Mouse (Mus musculus): ENCODE measurements around the gene Cd81. TPM values are rescaled to one million over a fixed set of nuclear protein-coding genes. Genes with fewer than 3 reads are reported as not detected.

Cd81 gene
- polyA plus RNA-seq, 1 experiment from 2014 or later: 332 TPM

- H3K27me3 ChIP-seq: peaks cover 60% of the 10 kb centered on the region
- no peak for ATAC-seq (ENCODE audit: insufficient number of reproducible peaks, insufficient read depth, low FRiP score, low TSS enrichment)
- WGBS: 19% methylated on average over 3 of the region's 3 CpGs
Measured at GRCm38 (mm10) chr7:143108996-143109660, 56.6 kb downstream of the Cd81 start.

GRCm38 (mm10) chr7:143109696-143110095 lies 57.2 kb downstream of the Cd81 start:
- Histone ChIP-seq H3K4me3 (no peak overlapping the region), H3K4me1 (peaks cover 15% of the 10 kb centered on the region), H3K36me3 (no peaks in the 10 kb centered on the region), H3K4me2 (replicated peaks) (no peak overlapping the region), H3K9ac (no peak overlapping the region), H3K27me3 (peaks cover 57% of the 10 kb centered on the region), H3K9me3 (peaks cover 2% of the 10 kb centered on the region; the same call in 1 of the 2 replicates), H3K27ac (no peak overlapping the region)
- ATAC-seq (ENCODE audit: insufficient number of reproducible peaks, insufficient read depth, low FRiP score, low TSS enrichment): no peak
- 35% methylated on average over 2 of the region's 3 CpGs for WGBS

More at GRCm38 (mm10) chr7:143108996-143109660, 56.6 kb downstream of the Cd81 start:
- H3K27ac ChIP-seq: no peak overlapping the region
- H3K9ac ChIP-seq: no peak overlapping the region
- H3K4me3 ChIP-seq: no peak overlapping the region
- H3K4me2 ChIP-seq (replicated peaks): no peak overlapping the region
- peaks cover 1% of the 10 kb centered on the region; the same call in 1 of the 2 replicates for H3K9me3 ChIP-seq
- no peaks in the 10 kb centered on the region for H3K36me3 ChIP-seq
- peaks cover 15% of the 10 kb centered on the region for H3K4me1 ChIP-seq

GRCm38 (mm10) chr7:143110803-143111202 lies 58.3 kb downstream of the Cd81 start:
- Histone ChIP-seq H3K4me1 (peaks cover 15% of the 10 kb centered on the region), H3K36me3 (no peaks in the 10 kb centered on the region), H3K27ac (no peak overlapping the region), H3K9me3 (peaks cover 2% of the 10 kb centered on the region; the same call in 1 of the 2 replicates), H3K9ac (no peak overlapping the region), H3K27me3 (peaks cover 47% of the 10 kb centered on the region), H3K4me3 (no peak overlapping the region), H3K4me2 (replicated peaks) (no peak overlapping the region)
- WGBS: 59% methylated on average over 1 of the region's 1 CpGs
- no peak for ATAC-seq (ENCODE audit: insufficient number of reproducible peaks, insufficient read depth, low FRiP score, low TSS enrichment)

GRCm38 (mm10) chr7:143111719-143112118 lies 59.2 kb downstream of the Cd81 start:
- Histone ChIP-seq H3K27me3 (peaks cover 38% of the 10 kb centered on the region), H3K27ac (no peak overlapping the region), H3K4me3 (no peak overlapping the region), H3K4me1 (peaks cover 13% of the 10 kb centered on the region), H3K9me3 (peaks cover 2% of the 10 kb centered on the region; the same call in 1 of the 2 replicates), H3K4me2 (replicated peaks) (no peak overlapping the region), H3K36me3 (no peaks in the 10 kb centered on the region), H3K9ac (no peak overlapping the region)
- WGBS: 59% methylated on average over 4 of the region's 4 CpGs
- ATAC-seq (ENCODE audit: insufficient number of reproducible peaks, insufficient read depth, low FRiP score, low TSS enrichment): no peak

- Histone ChIP-seq H3K4me2 (replicated peaks) (no peak overlapping the region), H3K9ac (no peak overlapping the region), H3K9me3 (peaks cover 2% of the 10 kb centered on the region; the same call in 1 of the 2 replicates), H3K4me3 (no peak overlapping the region), H3K27me3 (peaks cover 31% of the 10 kb centered on the region), H3K36me3 (no peaks in the 10 kb centered on the region), H3K27ac (no peak overlapping the region), H3K4me1 (peaks cover 6% of the 10 kb centered on the region)
- 47% methylated on average over 1 of the region's 1 CpGs for WGBS
- no peak for ATAC-seq (ENCODE audit: insufficient number of reproducible peaks, insufficient read depth, low FRiP score, low TSS enrichment)
Measured at GRCm38 (mm10) chr7:143112395-143112794, 59.9 kb downstream of the Cd81 start.

GRCm38 (mm10) chr7:143114773-143115172 lies 62.2 kb downstream of the Cd81 start:
- H3K4me1 ChIP-seq: peaks cover 4% of the 10 kb centered on the region; the same call in 1 of the 2 replicates
- H3K4me2 ChIP-seq (replicated peaks): no peak overlapping the region
- peaks cover 7% of the 10 kb centered on the region for H3K27me3 ChIP-seq
- H3K9me3 ChIP-seq: peaks cover 2% of the 10 kb centered on the region; the same call in 1 of the 2 replicates
- no peak overlapping the region for H3K27ac ChIP-seq
- H3K4me3 ChIP-seq: no peak overlapping the region
- no peak overlapping the region for H3K9ac ChIP-seq
- H3K36me3 ChIP-seq: no peaks in the 10 kb centered on the region
- no peak for ATAC-seq (ENCODE audit: insufficient number of reproducible peaks, insufficient read depth, low FRiP score, low TSS enrichment)

- no peaks in the 10 kb centered on the region for H3K36me3 ChIP-seq
- H3K4me3 ChIP-seq: no peak overlapping the region
- H3K4me1 ChIP-seq: peaks cover 4% of the 10 kb centered on the region; the same call in 1 of the 2 replicates
- no peak for ATAC-seq (ENCODE audit: insufficient number of reproducible peaks, insufficient read depth, low FRiP score, low TSS enrichment)
- no peak overlapping the region for H3K4me2 ChIP-seq (replicated peaks)
- no peak overlapping the region for H3K27ac ChIP-seq
- no peak overlapping the region for H3K9ac ChIP-seq
- H3K9me3 ChIP-seq: peaks cover 2% of the 10 kb centered on the region; the same call in 1 of the 2 replicates
- 80% methylated on average over 5 of the region's 5 CpGs for WGBS
- H3K27me3 ChIP-seq: no peaks in the 10 kb centered on the region
Measured at GRCm38 (mm10) chr7:143116521-143116920, 64.0 kb downstream of the Cd81 start.

Other genes starting within 250 kb of the Cd81 start
- 4.8 and 7.1 TPM in 2 replicates for gene Th, start 121.6 kb upstream of the Cd81 start, polyA plus RNA-seq (2016; fragmentation: Nextera tagmentation; extraction: Ambion mirVana)
- 0.29 and 0.51 TPM in 2 replicates for gene Ascl2, start 83.5 kb upstream of the Cd81 start, polyA plus RNA-seq (2016; fragmentation: Nextera tagmentation; extraction: Ambion mirVana)
- gene Tspan32, start 47.7 kb upstream of the Cd81 start, polyA plus RNA-seq (2016; fragmentation: Nextera tagmentation; extraction: Ambion mirVana): 1.9 and 3.3 TPM in 2 replicates
- 106 and 107 TPM in 2 replicates for gene Tssc4, start 16.5 kb downstream of the Cd81 start, polyA plus RNA-seq (2016; fragmentation: Nextera tagmentation; extraction: Ambion mirVana)
- gene Trpm5, start 41.9 kb downstream of the Cd81 start, polyA plus RNA-seq (2016; fragmentation: Nextera tagmentation; extraction: Ambion mirVana): 5.2 and 6.2 TPM in 2 replicates
- 0.73 and 2.0 TPM in 2 replicates for gene Kcnq1, start 53.6 kb downstream of the Cd81 start, polyA plus RNA-seq (2016; fragmentation: Nextera tagmentation; extraction: Ambion mirVana)